Mouse (Mus musculus) hindbrain, embryonic 15.5 days (tissue): Measurements from ENCODE around the gene Csrp1. TPM values are rescaled to one million over a fixed set of nuclear protein-coding genes. Genes with fewer than 3 reads are reported as not detected.
A peak's percentile ranks its signal among the peaks of the same experiment; 100 is the strongest.

ENCODE experiments used
- ATAC-seq: fragments of 200-750 bp; cut with Nextera tagmentation; 2 replicates; pipeline ENCODE4 v1.8.0; 2017; ENCODE audit warnings: low read depth, moderate number of reproducible peaks, moderate TSS enrichment; ENCODE audit not compliant: low FRiP score
- H3K27ac ChIP-seq: fragments of 300-500 bp; sonication (generic); replicated peaks from 2 replicates; pipeline ENCODE4 v1.5.1; 2015; ENCODE audit warnings: mild to moderate bottlenecking, inconsistent platforms
- H3K27me3 ChIP-seq: fragments of 300-500 bp; sonication (generic); 2 replicates; pipeline ENCODE4 v1.6.1; 2015; ENCODE audit warnings: control low read depth, inconsistent platforms
- H3K36me3 ChIP-seq: fragments of 300-500 bp; sonication (generic); 2 replicates; pipeline ENCODE4 v1.6.1; 2015; ENCODE audit warnings: control low read depth, inconsistent platforms
- H3K4me1 ChIP-seq: fragments of 300-500 bp; sonication (generic); replicated peaks from 2 replicates; pipeline ENCODE4 v1.6.1; 2015; ENCODE audit warnings: control low read depth, inconsistent platforms
- H3K4me2 ChIP-seq: fragments of 300-500 bp; sonication (generic); 2 replicates; pipeline ENCODE4 v1.6.1; 2015; ENCODE audit warnings: moderate library complexity, mild to moderate bottlenecking, inconsistent platforms
- H3K4me3 ChIP-seq: fragments of 300-500 bp; sonication (generic); 2 replicates; pipeline ENCODE4 v1.5.1; 2015; ENCODE audit warnings: mild to moderate bottlenecking, inconsistent platforms
- H3K9ac ChIP-seq: fragments of 300-500 bp; sonication (generic); 2 replicates; pipeline ENCODE4 v1.6.1; 2015; ENCODE audit warnings: inconsistent platforms
- H3K9me3 ChIP-seq: fragments of 300-500 bp; sonication (generic); 2 replicates; pipeline ENCODE4 v1.6.1; 2016; ENCODE audit warnings: control low read depth, inconsistent platforms
- WGBS: fragments of 180-500 bp; shearing (Covaris S2); methylation state at CpG from one replicate; pipeline ENCODE4 v1.1.7; 2015; 5-methylcytosine and 5-hydroxymethylcytosine counted together
- polyA plus RNA-seq: library from polyadenylated mRNA; unstranded; fragments of >200 nt; fragmentation: Nextera tagmentation; extraction: Ambion mirVana; gene quantifications from 2 replicates; pipeline ENCODE4 v1.2.1, GENCODE M21; 2015

Gene Csrp1
- polyA plus RNA-seq, 1 experiment from 2014 or later = 19.6 TPM

DNA sequence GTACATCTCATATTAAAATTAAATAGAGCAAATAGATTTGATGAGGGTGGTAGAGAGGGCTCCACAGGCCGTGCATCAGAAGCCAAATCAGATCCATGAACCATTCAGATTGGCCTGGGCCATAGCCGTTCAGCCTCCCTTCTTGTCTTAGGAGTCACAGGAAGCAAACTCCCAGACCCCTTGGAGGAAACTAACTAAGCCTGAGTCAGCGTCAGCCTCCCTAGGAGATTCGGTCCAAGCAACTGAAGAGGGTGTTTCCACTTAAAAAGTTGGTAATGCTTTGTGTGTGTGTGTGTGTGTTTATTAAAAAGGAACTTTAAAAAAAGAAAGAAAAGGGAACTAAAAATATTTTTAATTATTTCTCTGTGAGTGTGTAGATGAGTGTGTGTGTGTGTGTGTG is 35.0 kb upstream of the Csrp1 start:
- Histone ChIP-seq H3K9me3 (no peaks in the 10 kb centered on the region), H3K36me3 (no peaks in the 10 kb centered on the region), H3K4me1 (peaks cover 30% of the 10 kb centered on the region), H3K9ac (no peak overlapping the region), H3K27ac (no peak overlapping the region), H3K4me2 (no peak overlapping the region), H3K27me3 (peaks cover 1% of the 10 kb centered on the region; the same call in 1 of the 2 replicates), H3K4me3 (no peak overlapping the region)
- ATAC-seq = no peak
- WGBS = 69% methylated on average over 4 of the region's 4 CpGs

DNA sequence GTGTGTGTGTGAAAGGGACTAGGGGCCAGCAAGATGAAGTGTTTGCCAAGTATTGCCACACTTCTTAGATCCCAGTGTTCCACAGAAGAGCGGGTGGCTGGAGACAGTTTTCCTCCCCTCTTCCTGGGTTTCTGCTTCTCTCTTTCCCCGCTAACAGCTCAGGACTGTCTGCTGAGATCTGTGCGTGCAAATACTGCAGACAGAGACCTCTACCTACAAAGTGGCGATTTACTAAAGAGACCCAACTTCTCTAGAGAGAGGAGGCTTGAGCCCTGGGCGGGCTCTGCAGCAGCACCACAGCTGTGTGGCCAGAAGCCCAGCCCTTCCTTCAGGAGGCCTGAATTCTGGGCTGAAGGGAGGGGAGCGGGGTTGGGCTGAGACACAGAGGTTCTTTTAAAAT is 34.5 kb upstream of the Csrp1 start:
- Histone ChIP-seq H3K36me3 (no peaks in the 10 kb centered on the region), H3K27me3 (peaks cover 3% of the 10 kb centered on the region; the same call in 1 of the 2 replicates), H3K4me2 (peak overlapping the region; percentile 14; the same call in 1 of the 2 replicates), H3K4me1 (peaks cover 30% of the 10 kb centered on the region), H3K27ac (no peak overlapping the region), H3K9me3 (no peaks in the 10 kb centered on the region), H3K4me3 (no peak overlapping the region), H3K9ac (no peak overlapping the region)
- ATAC-seq = no peak
- WGBS = 58% methylated on average over 6 of the region's 6 CpGs

DNA sequence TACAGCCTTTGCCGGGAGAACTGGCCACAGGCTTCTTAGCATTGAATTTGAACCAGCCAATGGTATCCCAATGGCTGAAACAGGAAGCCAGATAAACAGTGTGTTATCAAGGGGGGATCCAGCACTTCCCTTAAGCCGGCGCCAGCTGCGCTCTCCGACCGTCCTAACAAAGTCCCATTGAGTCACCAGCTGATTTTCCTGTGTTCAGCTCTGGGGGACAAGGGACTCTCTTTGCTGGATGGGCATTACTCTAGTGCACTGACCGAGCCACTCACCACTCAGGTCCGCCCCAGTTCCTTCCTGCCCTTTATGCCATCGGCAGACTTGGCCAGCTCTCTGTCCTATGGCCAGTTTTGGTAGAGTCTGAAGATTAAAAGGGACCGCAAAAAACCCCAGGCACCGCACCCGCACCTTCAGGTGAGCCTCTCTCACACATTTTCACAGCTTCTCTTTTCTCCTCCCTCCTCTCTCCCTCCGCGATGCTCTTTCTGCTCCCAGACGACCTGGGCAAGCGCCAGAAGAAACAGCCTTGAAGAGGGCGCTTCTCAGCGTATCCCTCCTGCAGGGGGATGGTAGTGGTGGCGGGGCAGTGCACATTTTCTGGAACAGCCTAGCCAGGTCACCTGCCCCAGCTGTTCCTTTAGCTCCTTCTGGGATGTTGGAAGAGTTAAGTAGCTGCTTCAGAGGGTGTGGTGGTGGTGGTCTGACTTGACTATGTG is 32.9 kb upstream of the Csrp1 start:
- 0 out of 2 replicates have a peak, but pooled peaks have one; percentile 24 for ATAC-seq
- Histone ChIP-seq H3K4me3 (peak overlapping the region; percentile 58), H3K9ac (peak overlapping the region; percentile 39), H3K9me3 (no peaks in the 10 kb centered on the region), H3K27ac (peak overlapping the region; percentile 43), H3K4me1 (peaks cover 27% of the 10 kb centered on the region), H3K36me3 (no peaks in the 10 kb centered on the region), H3K27me3 (peaks cover 3% of the 10 kb centered on the region; the same call in 1 of the 2 replicates), H3K4me2 (peak overlapping the region; percentile 97)
- under 1% methylated on average over 19 of the region's 19 CpGs for WGBS

DNA sequence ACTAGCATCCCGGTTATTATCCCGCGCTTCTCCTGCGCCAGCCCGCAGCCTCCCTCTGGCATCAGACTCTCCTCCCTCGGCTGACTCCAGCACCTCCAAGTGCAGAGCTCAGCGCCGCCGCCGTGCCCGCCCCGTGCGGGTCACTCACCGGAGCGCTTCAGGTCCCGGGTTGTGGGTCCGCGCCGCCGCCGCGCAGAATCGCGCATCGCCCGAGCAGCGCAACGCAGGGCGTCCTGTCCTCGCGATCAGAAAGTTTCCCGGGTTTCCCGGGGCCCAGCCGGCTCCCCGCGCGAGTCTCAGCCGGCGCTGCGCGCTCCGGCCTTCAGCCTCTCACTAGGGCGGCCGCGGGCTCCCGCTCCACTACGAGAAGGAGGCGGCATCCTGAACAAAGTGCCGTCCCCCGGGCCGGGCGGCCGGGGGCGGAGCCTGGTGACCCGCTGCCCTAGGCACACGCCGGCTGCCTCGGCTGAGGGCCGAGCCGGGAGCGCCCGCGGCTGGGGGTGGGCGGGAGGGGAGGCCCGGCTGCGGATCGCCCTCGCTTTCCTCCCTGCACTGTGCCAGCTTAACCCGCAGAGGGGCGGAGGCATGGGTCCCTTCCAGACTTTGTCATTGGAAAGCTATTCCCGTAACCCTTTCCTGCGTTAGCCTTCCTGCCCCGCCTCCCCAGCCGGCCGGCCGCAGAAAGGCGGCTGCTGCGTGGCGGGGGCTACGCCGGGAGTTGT is 31.9 kb upstream of the Csrp1 start:
- peak overlapping the region; percentile 97 for H3K4me2 ChIP-seq
- no peaks in the 10 kb centered on the region for H3K9me3 ChIP-seq
- no peaks in the 10 kb centered on the region for H3K36me3 ChIP-seq
- peak overlapping the region; percentile 70 for H3K27ac ChIP-seq
- peak overlapping the region; percentile 58 for H3K4me3 ChIP-seq
- H3K9ac ChIP-seq = peak overlapping the region; percentile 57
- peak; percentile 81 for ATAC-seq
- H3K4me1 ChIP-seq = peaks cover 27% of the 10 kb centered on the region
- peaks cover 3% of the 10 kb centered on the region; the same call in 1 of the 2 replicates for H3K27me3 ChIP-seq
- WGBS = 0% methylated on average over 77 of the region's 81 CpGs

DNA sequence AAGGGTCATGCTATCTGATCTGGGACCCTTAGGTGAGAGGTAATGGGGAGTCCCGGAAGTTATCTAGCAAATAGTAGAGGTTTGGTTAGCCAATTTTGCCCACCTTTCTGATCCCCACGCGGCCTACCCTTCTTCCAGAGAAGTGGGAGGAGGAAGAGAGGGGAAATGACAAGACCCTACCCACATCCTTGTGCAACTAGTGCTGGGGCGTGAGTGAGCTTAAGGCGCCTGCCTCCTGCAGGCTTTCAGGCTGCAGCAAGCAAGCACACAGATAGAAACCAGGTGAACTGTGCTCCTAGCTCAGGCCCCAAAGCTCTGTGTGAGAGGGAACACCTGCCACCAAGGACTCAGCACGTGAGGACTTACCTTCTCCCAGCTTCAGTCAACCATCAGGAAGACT is 31.2 kb upstream of the Csrp1 start:
- no peak for ATAC-seq
- H3K27me3 ChIP-seq = peaks cover 3% of the 10 kb centered on the region; the same call in 1 of the 2 replicates
- H3K9ac ChIP-seq = peak overlapping the region; percentile 57
- 15% methylated on average over 6 of the region's 6 CpGs for WGBS
- peak overlapping the region; percentile 70 for H3K27ac ChIP-seq
- H3K4me3 ChIP-seq = peak overlapping the region; percentile 58
- H3K9me3 ChIP-seq = no peaks in the 10 kb centered on the region
- peak overlapping the region; percentile 97 for H3K4me2 ChIP-seq
- H3K36me3 ChIP-seq = no peaks in the 10 kb centered on the region
- peaks cover 27% of the 10 kb centered on the region for H3K4me1 ChIP-seq

DNA sequence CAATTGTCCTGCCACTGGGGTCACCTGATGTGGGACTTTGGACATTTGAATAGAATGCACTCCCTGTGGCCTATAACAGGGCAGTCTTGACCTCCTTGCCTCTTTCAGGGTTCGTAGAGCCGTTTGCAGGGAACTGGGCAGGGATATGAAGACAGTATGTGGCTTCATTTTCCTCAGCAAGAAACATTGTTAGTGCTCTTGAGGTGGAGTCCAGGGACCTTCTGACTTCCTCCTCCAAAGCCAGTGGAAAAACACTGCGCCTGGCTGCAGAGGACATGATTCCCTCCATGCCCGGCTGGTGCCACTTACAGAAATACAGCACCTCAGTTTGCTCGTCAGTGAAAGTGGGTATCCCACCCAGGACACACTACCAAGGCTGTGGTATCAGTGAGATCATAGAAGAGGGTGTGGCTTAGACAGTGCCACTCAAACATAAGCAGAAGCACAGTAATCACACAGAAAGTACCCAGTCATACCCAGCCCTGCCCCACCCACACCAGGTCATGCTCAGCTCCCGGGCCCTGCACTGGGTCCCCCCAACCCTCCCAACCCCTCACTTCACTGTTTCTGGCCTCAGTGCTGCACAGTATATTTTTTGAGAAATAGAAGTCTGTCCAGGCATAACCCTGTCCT is 29.0 kb upstream of the Csrp1 start:
- H3K27ac ChIP-seq = no peak overlapping the region
- no peaks in the 10 kb centered on the region for H3K9me3 ChIP-seq
- peaks cover 24% of the 10 kb centered on the region for H3K4me1 ChIP-seq
- no peak for ATAC-seq
- no peak overlapping the region for H3K4me3 ChIP-seq
- WGBS = 75% methylated on average over 6 of the region's 6 CpGs
- no peaks in the 10 kb centered on the region for H3K36me3 ChIP-seq
- H3K27me3 ChIP-seq = peaks cover 3% of the 10 kb centered on the region; the same call in 1 of the 2 replicates
- no peak overlapping the region for H3K9ac ChIP-seq
- H3K4me2 ChIP-seq = no peak overlapping the region

DNA sequence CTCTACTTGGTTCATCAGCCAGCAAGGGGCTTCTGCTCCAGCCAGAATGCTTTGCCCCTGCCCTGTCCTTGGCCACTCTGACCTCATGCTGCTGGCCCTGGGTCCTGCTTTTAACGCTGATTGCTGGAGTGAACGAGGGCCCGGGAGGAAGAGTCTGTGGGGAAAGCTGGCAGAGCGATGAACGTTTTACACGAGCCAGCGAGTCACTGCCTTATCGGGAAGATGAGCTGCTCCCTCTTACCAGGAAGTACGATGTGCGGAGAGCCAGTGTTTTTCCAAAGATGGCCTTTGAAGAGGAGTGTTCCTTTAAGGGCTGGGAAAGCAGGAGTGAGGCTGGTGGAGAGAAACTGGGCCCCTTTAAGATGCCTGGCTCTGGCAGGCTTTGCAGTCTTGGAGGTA is 28.4 kb upstream of the Csrp1 start:
- no peak overlapping the region for H3K9ac ChIP-seq
- no peak overlapping the region for H3K4me2 ChIP-seq
- H3K4me1 ChIP-seq = peaks cover 22% of the 10 kb centered on the region
- H3K27me3 ChIP-seq = peaks cover 3% of the 10 kb centered on the region; the same call in 1 of the 2 replicates
- H3K36me3 ChIP-seq = no peaks in the 10 kb centered on the region
- no peak for ATAC-seq
- no peak overlapping the region for H3K27ac ChIP-seq
- WGBS = 50% methylated on average over 10 of the region's 10 CpGs
- no peak overlapping the region for H3K4me3 ChIP-seq
- no peaks in the 10 kb centered on the region for H3K9me3 ChIP-seq

DNA sequence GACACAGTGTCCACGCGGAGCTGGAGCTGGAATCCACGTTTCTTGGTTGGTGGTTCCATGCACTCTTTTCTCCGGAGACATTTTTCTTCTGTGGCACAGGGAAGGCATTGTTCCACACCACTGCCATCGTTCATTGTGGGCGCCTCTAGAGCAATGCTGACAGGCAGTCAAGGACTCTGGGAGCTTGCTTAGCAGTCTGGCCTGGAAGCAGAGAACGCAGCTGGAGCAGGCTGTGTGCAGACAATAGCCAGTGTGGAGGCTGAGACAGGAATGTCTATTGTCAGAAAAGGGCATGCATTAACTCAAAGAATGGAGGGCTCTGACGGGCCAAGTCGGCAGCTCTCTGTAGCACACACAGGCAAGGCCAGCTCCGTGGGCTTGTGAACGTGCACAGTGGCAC is 25.7 kb upstream of the Csrp1 start:
- no peak overlapping the region for H3K4me3 ChIP-seq
- no peak for ATAC-seq
- peaks cover 5% of the 10 kb centered on the region; the same call in 1 of the 2 replicates for H3K27me3 ChIP-seq
- WGBS = 33% methylated on average over 11 of the region's 11 CpGs
- no peaks in the 10 kb centered on the region for H3K36me3 ChIP-seq
- peaks cover 18% of the 10 kb centered on the region for H3K4me1 ChIP-seq
- H3K9ac ChIP-seq = no peak overlapping the region
- no peak overlapping the region for H3K27ac ChIP-seq
- no peaks in the 10 kb centered on the region for H3K9me3 ChIP-seq
- H3K4me2 ChIP-seq = no peak overlapping the region

DNA sequence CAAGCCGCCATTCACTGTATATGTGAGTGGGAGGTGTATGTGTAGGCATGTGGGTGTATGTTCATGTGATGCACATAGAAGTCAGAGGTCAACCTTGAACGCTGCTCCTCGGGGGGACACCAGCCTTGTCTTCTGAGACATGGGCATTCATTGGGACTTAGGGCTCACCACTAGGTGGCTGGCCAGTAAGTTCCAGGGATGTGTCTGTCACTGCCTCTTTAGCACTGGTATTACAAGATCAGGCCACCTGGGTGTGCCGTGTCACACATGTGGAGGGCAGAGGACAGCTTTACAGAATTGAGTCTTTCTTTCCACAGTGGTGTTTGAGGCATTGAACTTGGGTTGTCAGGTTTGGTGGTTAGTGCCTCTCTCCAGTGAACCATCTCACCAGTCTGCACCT is 22.4 kb upstream of the Csrp1 start:
- H3K9ac ChIP-seq = no peak overlapping the region
- H3K27me3 ChIP-seq = 0 out of 2 replicates have a peak, but pooled peaks cover 3% of the 10 kb centered on the region
- no peak overlapping the region for H3K4me3 ChIP-seq
- peaks cover 18% of the 10 kb centered on the region for H3K4me1 ChIP-seq
- WGBS = 83% methylated on average over 4 of the region's 4 CpGs
- no peak for ATAC-seq
- no peaks in the 10 kb centered on the region for H3K36me3 ChIP-seq
- H3K9me3 ChIP-seq = no peaks in the 10 kb centered on the region
- H3K4me2 ChIP-seq = no peak overlapping the region
- no peak overlapping the region for H3K27ac ChIP-seq

DNA sequence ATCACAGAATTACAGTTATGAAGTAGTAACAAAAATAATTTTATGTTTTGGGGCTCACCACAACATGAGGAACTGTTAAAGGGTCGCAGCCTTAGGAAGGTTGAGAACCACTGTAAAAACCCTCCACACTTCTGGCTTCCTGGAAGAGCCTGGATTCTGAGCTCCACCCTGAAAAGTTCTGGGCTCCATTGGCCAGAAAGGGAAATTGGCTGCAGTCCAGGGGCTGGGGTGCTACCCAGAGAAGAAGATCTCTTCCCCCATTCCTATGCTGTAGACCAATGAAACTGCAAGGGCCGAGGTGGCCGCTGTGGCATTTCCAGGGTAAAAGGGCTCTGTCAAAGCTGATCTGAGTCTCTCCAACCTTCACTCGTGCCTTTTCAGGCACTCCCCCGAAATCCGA is 21.8 kb upstream of the Csrp1 start:
- Histone ChIP-seq H3K27ac (peak overlapping the region; percentile 26), H3K36me3 (no peaks in the 10 kb centered on the region), H3K9ac (no peak overlapping the region), H3K4me1 (peaks cover 18% of the 10 kb centered on the region), H3K9me3 (no peaks in the 10 kb centered on the region), H3K27me3 (0 out of 2 replicates have a peak, but pooled peaks cover 3% of the 10 kb centered on the region), H3K4me2 (peak overlapping the region; percentile 63; the same call in 1 of the 2 replicates), H3K4me3 (no peak overlapping the region)
- WGBS = 32% methylated on average over 6 of the region's 6 CpGs
- 0 out of 2 replicates have a peak, but pooled peaks have one; percentile 2 for ATAC-seq

DNA sequence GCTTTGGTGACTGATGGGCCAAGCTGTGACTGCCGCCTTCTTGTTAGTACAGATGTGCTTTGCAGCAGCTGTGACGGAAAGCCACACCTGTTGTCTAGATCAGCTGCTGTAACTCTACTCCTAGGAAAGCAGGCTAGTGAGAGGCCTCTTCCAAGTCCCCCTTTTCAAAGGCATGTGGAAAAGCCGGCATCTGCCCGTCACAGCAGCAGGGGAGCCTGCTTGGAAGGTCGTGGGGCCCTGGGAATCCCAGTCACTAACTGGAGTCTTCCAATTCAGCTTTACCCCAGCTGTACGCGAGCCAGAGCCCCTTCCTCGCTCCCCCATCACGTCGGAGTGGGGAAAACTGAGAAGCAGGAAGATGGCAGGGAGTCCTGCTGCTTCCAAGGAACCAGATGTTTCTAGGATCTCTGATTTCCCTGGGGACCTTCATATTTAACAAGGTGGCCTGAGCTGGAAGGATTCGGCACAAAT is 21.4 kb upstream of the Csrp1 start:
- H3K4me2 ChIP-seq = peak overlapping the region; percentile 63
- ATAC-seq = peak; percentile 10; the same call in 1 of the 2 replicates
- peaks cover 18% of the 10 kb centered on the region for H3K4me1 ChIP-seq
- no peaks in the 10 kb centered on the region for H3K9me3 ChIP-seq
- H3K27me3 ChIP-seq = 0 out of 2 replicates have a peak, but pooled peaks cover 3% of the 10 kb centered on the region
- H3K9ac ChIP-seq = no peak overlapping the region
- peak overlapping the region; percentile 26 for H3K27ac ChIP-seq
- 3% methylated on average over 11 of the region's 11 CpGs for WGBS
- H3K4me3 ChIP-seq = peak overlapping the region; percentile 35
- H3K36me3 ChIP-seq = no peaks in the 10 kb centered on the region
